Mouse (Mus musculus): Measurements from ENCODE around the gene Prtg. TPM values are rescaled to one million over a fixed set of nuclear protein-coding genes. Genes with fewer than 3 reads are reported as not detected.

Prtg gene
- polyA plus RNA-seq, 1 experiment from 2014 or later = 1.7 TPM

- H3K4me2 ChIP-seq = 0 out of 2 replicates have a peak overlapping the region, but pooled peaks have one; percentile 13
- peaks cover 10% of the 10 kb centered on the region for H3K27me3 ChIP-seq (replicated peaks; ENCODE audit: control insufficient read depth, insufficient read depth, low read length)
- WGBS = 12% methylated on average over 18 of the region's 18 CpGs
- peaks cover 13% of the 10 kb centered on the region; the same call in 1 of the 2 replicates for H3K4me1 ChIP-seq (replicated peaks; ENCODE audit: control insufficient read depth, insufficient read depth, low read length)
- no peaks in the 10 kb centered on the region for H3K9me3 ChIP-seq (ENCODE audit: control insufficient read depth, low read length)
- H3K4me3 ChIP-seq (ENCODE audit: low read depth, low read length) = no peak overlapping the region
- no peaks in the 10 kb centered on the region; the same call in 1 of the 2 replicates for H3K36me3 ChIP-seq (ENCODE audit: control insufficient read depth, insufficient read depth, low read length)
- ATAC-seq (replicated peaks; ENCODE audit: low FRiP score) = no peak
- DNase-seq (ENCODE audit: low spot score) = no peak
- no peak overlapping the region for H3K9ac ChIP-seq (ENCODE audit: low read depth, low read length)
- H3K27ac ChIP-seq (ENCODE audit: low read depth, low read length) = no peak overlapping the region
These were observed 6.2 kb downstream of the Prtg start for GRCm38 (mm10) chr9:72812594-72813570.

GRCm38 (mm10) chr9:72825511-72825910 lies 18.8 kb downstream of the Prtg start:
- no peaks in the 10 kb centered on the region for H3K36me3 ChIP-seq (ENCODE audit: control insufficient read depth, insufficient read depth, low read length)
- no peak overlapping the region for H3K4me3 ChIP-seq (ENCODE audit: low read depth, low read length)
- no peaks in the 10 kb centered on the region for H3K27me3 ChIP-seq (replicated peaks; ENCODE audit: control insufficient read depth, insufficient read depth, low read length)
- H3K4me2 ChIP-seq = no peak overlapping the region
- 49% methylated on average over 4 of the region's 4 CpGs for WGBS
- ATAC-seq (replicated peaks; ENCODE audit: low FRiP score) (no peak), DNase-seq (ENCODE audit: low spot score) (no peak)
- H3K4me1 ChIP-seq (replicated peaks; ENCODE audit: control insufficient read depth, insufficient read depth, low read length) = peaks cover 2% of the 10 kb centered on the region; the same call in 1 of the 2 replicates
- no peak overlapping the region for H3K9ac ChIP-seq (ENCODE audit: low read depth, low read length)
- H3K9me3 ChIP-seq (ENCODE audit: control insufficient read depth, low read length) = no peaks in the 10 kb centered on the region
- H3K27ac ChIP-seq (ENCODE audit: low read depth, low read length) = no peak overlapping the region

- WGBS = 46% methylated on average over 3 of the region's 3 CpGs
- Histone ChIP-seq H3K4me2 (no peak overlapping the region), H3K27me3 (replicated peaks; ENCODE audit: control insufficient read depth, insufficient read depth, low read length) (no peaks in the 10 kb centered on the region), H3K4me1 (replicated peaks; ENCODE audit: control insufficient read depth, insufficient read depth, low read length) (peaks cover 2% of the 10 kb centered on the region; the same call in 1 of the 2 replicates), H3K9ac (ENCODE audit: low read depth, low read length) (no peak overlapping the region), H3K9me3 (ENCODE audit: control insufficient read depth, low read length) (no peaks in the 10 kb centered on the region), H3K36me3 (ENCODE audit: control insufficient read depth, insufficient read depth, low read length) (no peaks in the 10 kb centered on the region), H3K27ac (ENCODE audit: low read depth, low read length) (no peak overlapping the region), H3K4me3 (ENCODE audit: low read depth, low read length) (no peak overlapping the region)
- no peak for ATAC-seq (replicated peaks; ENCODE audit: low FRiP score)
- DNase-seq (ENCODE audit: low spot score) = no peak
These were observed 19.3 kb downstream of the Prtg start for GRCm38 (mm10) chr9:72825976-72826375.

GRCm38 (mm10) chr9:72828616-72829257 lies 22.1 kb downstream of the Prtg start:
- no peak overlapping the region for H3K9ac ChIP-seq (ENCODE audit: low read depth, low read length)
- DNase-seq (ENCODE audit: low spot score) = no peak

GRCm38 (mm10) chr9:72833992-72834696 lies 27.5 kb downstream of the Prtg start:
- Histone ChIP-seq H3K9ac (ENCODE audit: low read depth, low read length) (no peak overlapping the region), H3K4me3 (ENCODE audit: low read depth, low read length) (no peak overlapping the region), H3K4me1 (replicated peaks; ENCODE audit: control insufficient read depth, insufficient read depth, low read length) (peaks cover 10% of the 10 kb centered on the region), H3K27ac (ENCODE audit: low read depth, low read length) (no peak overlapping the region), H3K4me2 (no peak overlapping the region), H3K27me3 (replicated peaks; ENCODE audit: control insufficient read depth, insufficient read depth, low read length) (no peaks in the 10 kb centered on the region), H3K9me3 (ENCODE audit: control insufficient read depth, low read length) (no peaks in the 10 kb centered on the region), H3K36me3 (ENCODE audit: control insufficient read depth, insufficient read depth, low read length) (no peaks in the 10 kb centered on the region)
- 71% methylated on average over 10 of the region's 10 CpGs for WGBS
- no peak for ATAC-seq (replicated peaks; ENCODE audit: low FRiP score)
- DNase-seq (ENCODE audit: low spot score) = no peak

More at GRCm38 (mm10) chr9:72828616-72829257, 22.1 kb downstream of the Prtg start:
- peaks cover 3% of the 10 kb centered on the region for H3K4me1 ChIP-seq (replicated peaks; ENCODE audit: control insufficient read depth, insufficient read depth, low read length)
- H3K4me2 ChIP-seq = no peak overlapping the region
- H3K9me3 ChIP-seq (ENCODE audit: control insufficient read depth, low read length) = no peaks in the 10 kb centered on the region
- H3K36me3 ChIP-seq (ENCODE audit: control insufficient read depth, insufficient read depth, low read length) = no peaks in the 10 kb centered on the region
- no peak for ATAC-seq (replicated peaks; ENCODE audit: low FRiP score)
- no peak overlapping the region for H3K27ac ChIP-seq (ENCODE audit: low read depth, low read length)
- H3K4me3 ChIP-seq (ENCODE audit: low read depth, low read length) = no peak overlapping the region
- 72% methylated on average over 5 of the region's 5 CpGs for WGBS
- H3K27me3 ChIP-seq (replicated peaks; ENCODE audit: control insufficient read depth, insufficient read depth, low read length) = no peaks in the 10 kb centered on the region

- H3K36me3 ChIP-seq (ENCODE audit: control insufficient read depth, insufficient read depth, low read length) = no peaks in the 10 kb centered on the region
- H3K4me1 ChIP-seq (replicated peaks; ENCODE audit: control insufficient read depth, insufficient read depth, low read length) = peaks cover 10% of the 10 kb centered on the region
- H3K9me3 ChIP-seq (ENCODE audit: control insufficient read depth, low read length) = no peaks in the 10 kb centered on the region
- H3K27ac ChIP-seq (ENCODE audit: low read depth, low read length) = no peak overlapping the region
- no peak for ATAC-seq (replicated peaks; ENCODE audit: low FRiP score)
- H3K9ac ChIP-seq (ENCODE audit: low read depth, low read length) = no peak overlapping the region
- no peak overlapping the region for H3K4me3 ChIP-seq (ENCODE audit: low read depth, low read length)
- 92% methylated on average over 1 of the region's 1 CpGs for WGBS
- no peak overlapping the region for H3K4me2 ChIP-seq
- no peak for DNase-seq (ENCODE audit: low spot score)
- no peaks in the 10 kb centered on the region for H3K27me3 ChIP-seq (replicated peaks; ENCODE audit: control insufficient read depth, insufficient read depth, low read length)
These were observed 28.3 kb downstream of the Prtg start for GRCm38 (mm10) chr9:72835007-72835406.

GRCm38 (mm10) chr9:72836708-72837495 lies 30.2 kb downstream of the Prtg start:
- ATAC-seq (replicated peaks; ENCODE audit: low FRiP score) = no peak
- DNase-seq (ENCODE audit: low spot score) = no peak
- H3K4me2 ChIP-seq = no peak overlapping the region

More at GRCm38 (mm10) chr9:72836708-72837495, 30.2 kb downstream of the Prtg start:
- peaks cover 10% of the 10 kb centered on the region for H3K4me1 ChIP-seq (replicated peaks; ENCODE audit: control insufficient read depth, insufficient read depth, low read length)
- 67% methylated on average over 11 of the region's 11 CpGs for WGBS
- H3K27ac ChIP-seq (ENCODE audit: low read depth, low read length) = no peak overlapping the region
- no peaks in the 10 kb centered on the region for H3K36me3 ChIP-seq (ENCODE audit: control insufficient read depth, insufficient read depth, low read length)
- H3K9me3 ChIP-seq (ENCODE audit: control insufficient read depth, low read length) = no peaks in the 10 kb centered on the region
- no peak overlapping the region for H3K4me3 ChIP-seq (ENCODE audit: low read depth, low read length)
- H3K9ac ChIP-seq (ENCODE audit: low read depth, low read length) = no peak overlapping the region
- no peaks in the 10 kb centered on the region for H3K27me3 ChIP-seq (replicated peaks; ENCODE audit: control insufficient read depth, insufficient read depth, low read length)

All from liver, embryonic 11.5 days (tissue).